22 mouse cellular contexts compared by ENCODE assay signal in the genomic region with DNA sequence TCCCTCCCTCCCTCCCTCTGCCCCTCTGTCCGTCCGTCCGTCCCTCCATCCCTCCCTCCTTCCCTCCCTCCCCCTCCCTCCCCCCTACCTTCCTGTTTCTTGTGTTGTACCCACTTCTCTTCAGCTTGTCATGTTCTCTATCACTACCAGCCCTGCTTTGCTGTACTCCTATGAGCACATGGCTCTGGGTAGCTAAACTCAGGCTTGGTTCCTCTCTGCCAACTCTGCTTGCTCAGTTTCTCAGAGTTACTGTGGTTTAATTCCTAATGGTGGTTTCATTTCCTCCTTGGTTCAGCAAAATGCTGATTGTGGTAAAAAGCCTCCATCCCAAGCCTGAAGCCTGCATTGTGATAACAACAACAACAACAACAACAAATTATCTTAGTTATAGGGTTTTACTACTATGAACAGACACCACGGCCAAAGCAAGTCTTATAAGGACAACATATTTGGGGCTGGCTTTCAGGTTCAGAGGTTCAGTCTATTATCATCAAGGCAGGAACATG.
DNase-seq lines count a peak whose midpoint lies in the region; ATAC-seq and TF ChIP-seq lines count a peak whose summit lies in the region.
"Had no signal": no experiment of that assay in that cellular context is flagged by ENCODE, and none has a peak within 500 bp of the region (broad histone marks: within the 10 kb centered on the region; RNA-seq: fewer than 3 reads in every experiment).

No protein-coding gene starts in this region.

- H3K27ac ChIP-seq in kidney, adult 2 months (ENCODE audit: insufficient read depth, low read depth, low read length): no peak overlapping the region; the same call in 1 of the 2 replicates
- H3K27ac ChIP-seq: heart, embryonic 15.5 days; hindbrain, embryonic 12.5 days; kidney, embryonic 15.5 days; limb, embryonic 13.5 days; lung, embryonic 15.5 days; stomach, embryonic 15.5 days had no signal

- H3K36me3 ChIP-seq in kidney, adult 2 months (ENCODE audit: control insufficient read depth, insufficient read depth, low read length): no peaks in the 10 kb centered on the region
- H3K36me3 ChIP-seq: heart, embryonic 15.5 days; hindbrain, embryonic 12.5 days; kidney, embryonic 15.5 days; limb, embryonic 13.5 days; lung, embryonic 15.5 days; stomach, embryonic 15.5 days had no signal

- ATAC-seq in common myeloid progenitor, adult 5-6 weeks (replicated peaks; ENCODE audit: low read depth, poor library complexity, severe bottlenecking): peak; percentile 68
- ATAC-seq: forebrain, embryonic 14.5 days had no signal

- no peak overlapping the region for H3K4me3 ChIP-seq in kidney, adult 2 months (ENCODE audit: insufficient read depth, low read depth, low read length)
- H3K4me3 ChIP-seq: erythroblast, embryonic 14.5 days; heart, embryonic 15.5 days; hindbrain, embryonic 12.5 days; kidney, embryonic 15.5 days; limb, embryonic 13.5 days; lung, embryonic 15.5 days; myocyte; stomach, embryonic 15.5 days had no signal

- no peak for TF ChIP-seq CTCF in kidney, adult 2 months (conservative IDR thresholded peaks at IDR 0.05; ENCODE audit: insufficient read depth, insufficient read length, low read depth, low read length)

- DNase-seq in kidney, adult 2 months: peak; percentile 5
- no peak for DNase-seq in kidney, postnatal 14 days
- peak; percentile 20 for DNase-seq in lung, postnatal 25 days (ENCODE audit: low spot score)
- no peak for DNase-seq in lung, postnatal 10 days
- DNase-seq in naive thymus-derived CD4-positive, alpha-beta T cell, adult 2 months (ENCODE audit: low read depth): peak; percentile 15
- DNase-seq in thymus, postnatal 25 days: no peak
- DNase-seq in right cerebral cortex, postnatal 4 days: no peak
- DNase-seq: adrenal gland, postnatal 36 days; cerebellum, adult 11 months; cerebellum, postnatal 25 days; retina, postnatal 1 day; thymus, postnatal 14 days had no signal

- no peaks in the 10 kb centered on the region for H3K27me3 ChIP-seq in kidney, adult 2 months (replicated peaks; ENCODE audit: control insufficient read depth, insufficient read depth, low read length)
- H3K27me3 ChIP-seq: heart, embryonic 15.5 days; stomach, embryonic 15.5 days had no signal

- no peaks in the 10 kb centered on the region for H3K4me1 ChIP-seq in kidney, adult 2 months (ENCODE audit: control insufficient read depth, insufficient read depth, low read length)
- H3K4me1 ChIP-seq: heart, embryonic 15.5 days; kidney, embryonic 15.5 days; limb, embryonic 13.5 days; lung, embryonic 15.5 days; stomach, embryonic 15.5 days had no signal

- no peak for TF ChIP-seq POLR2A in kidney, adult 2 months (IDR thresholded peaks at IDR 0.05; ENCODE audit: low read depth, low read length)

- WGBS in kidney, adult 2 months: 98% methylated on average over 1 of the region's 4 CpGs

Comparison
In these comparisons a context has a peak if more than half of its experiments do, and no peak if none do; other contexts are left out.
1. DNase-seq: peak in kidney, adult 2 months (single experiment), lung, postnatal 25 days (single experiment) and naive thymus-derived CD4-positive, alpha-beta T cell, adult 2 months (single experiment); none in kidney, postnatal 14 days (single experiment), lung, postnatal 10 days (single experiment), thymus, postnatal 25 days (single experiment) and right cerebral cortex, postnatal 4 days (single experiment).